Mouse (Mus musculus) kidney, adult 2 months (tissue): ENCODE measurements at regions not wholly inside any gene's neighbourhood (a gene's known extent, or its start where the extent isn't known, plus 50 kb on each side); places are given as distances from the start of the nearest gene placed in this dataset.

ENCODE experiments used
- CTCF ChIP-seq: fragments of 200-500 bp; conservative IDR thresholded peaks from 2 replicates; pipeline ENCODE4 v1.5.1; 2011; ENCODE audit warnings: low read depth, mild to moderate bottlenecking, control low read depth, low read length, moderate library complexity, mixed read lengths; ENCODE audit not compliant: insufficient read depth, insufficient read length
- POLR2A ChIP-seq: fragments of 200-500 bp; IDR thresholded peaks from one replicate; pipeline ENCODE4 v1.6.1; 2011; ENCODE audit warnings: low read depth, low read length, control low read depth

DNA sequence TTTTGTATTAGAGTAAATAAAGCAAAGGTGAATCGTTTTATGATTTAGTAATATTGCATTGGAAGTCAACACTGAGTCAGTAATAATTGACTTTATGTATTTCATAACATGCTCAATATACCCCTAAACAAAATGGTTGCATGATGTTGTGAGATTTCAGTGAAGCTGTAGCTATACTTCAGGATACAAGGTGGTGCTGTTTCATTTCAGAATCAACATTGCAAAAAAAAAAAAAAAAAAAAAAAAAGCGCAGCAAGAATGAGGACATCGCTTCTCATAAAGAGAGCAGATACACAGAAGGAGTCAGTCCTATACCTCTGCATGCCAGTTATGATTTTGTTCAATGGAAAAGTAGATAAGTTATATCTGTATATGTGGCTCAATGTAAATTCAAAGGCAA, 389.7 kb upstream of the Manea start:
- TF ChIP-seq CTCF (no peak), POLR2A (no peak)
